Mouse (Mus musculus) ovary, postnatal 14 days (tissue): ENCODE measurements around the gene Ypel1.

Source experiments
- DNase-seq: peaks from one replicate; pipeline ENCODE4 v3.0.0; 2022; ENCODE audit warnings: low spot score

The Ypel1 gene

GRCm38 (mm10) chr16:17086669-17087193 lies 17.2 kb downstream of the Ypel1 start:
- DNase-seq = no peak

- DNase-seq = no peak
These were observed 18.9 kb downstream of the Ypel1 start for GRCm38 (mm10) chr16:17088346-17088745.

DNA sequence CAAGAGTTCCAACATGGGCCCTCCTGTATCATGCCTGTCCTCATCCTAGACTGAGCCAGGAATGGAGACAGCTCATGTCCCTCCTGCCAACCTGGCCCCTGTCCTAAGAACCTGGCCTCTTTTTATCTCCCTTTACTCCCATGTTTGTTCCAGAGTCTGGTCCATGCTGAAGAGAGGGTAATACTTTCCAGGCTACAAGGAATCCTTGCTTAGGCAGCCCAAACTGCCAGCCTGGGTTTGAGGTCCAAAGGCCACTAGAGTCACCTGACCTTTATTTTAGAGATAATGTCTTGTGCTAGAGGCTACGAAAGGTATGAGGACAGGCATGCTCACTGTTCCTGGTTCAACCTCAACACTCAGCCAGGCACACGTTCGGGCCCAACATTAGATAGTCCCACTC lies 27.4 kb downstream of the Ypel1 start:
- DNase-seq = no peak

DNA sequence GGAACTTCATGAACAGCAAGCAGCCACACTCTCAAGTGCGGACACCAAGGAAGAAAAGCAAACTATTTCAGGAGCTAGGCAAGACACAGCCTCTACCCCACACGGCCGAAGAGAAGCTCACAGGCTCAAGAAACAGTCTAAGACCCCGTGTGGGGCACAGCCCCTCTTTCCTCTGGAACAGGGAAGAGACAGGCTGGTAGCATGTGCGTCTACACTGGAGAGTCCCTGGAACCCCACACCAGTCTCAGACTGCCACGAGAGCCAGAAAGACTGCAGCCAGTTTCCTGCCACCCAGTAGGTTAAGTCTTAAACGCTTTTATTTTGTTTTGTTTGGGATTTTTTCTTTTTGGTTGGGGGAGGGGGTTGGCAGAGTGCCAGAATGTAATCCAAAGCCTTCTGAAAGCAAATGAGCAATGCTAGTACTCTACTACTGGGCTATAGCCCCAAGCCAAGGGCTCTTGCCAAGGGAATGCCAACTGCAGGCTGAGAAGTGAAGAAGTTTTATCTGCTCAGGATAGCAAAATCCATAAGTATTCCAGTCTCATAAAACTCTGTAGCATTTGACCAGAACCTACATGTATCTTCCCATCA lies 33.2 kb downstream of the Ypel1 start:
- no peak for DNase-seq

DNA sequence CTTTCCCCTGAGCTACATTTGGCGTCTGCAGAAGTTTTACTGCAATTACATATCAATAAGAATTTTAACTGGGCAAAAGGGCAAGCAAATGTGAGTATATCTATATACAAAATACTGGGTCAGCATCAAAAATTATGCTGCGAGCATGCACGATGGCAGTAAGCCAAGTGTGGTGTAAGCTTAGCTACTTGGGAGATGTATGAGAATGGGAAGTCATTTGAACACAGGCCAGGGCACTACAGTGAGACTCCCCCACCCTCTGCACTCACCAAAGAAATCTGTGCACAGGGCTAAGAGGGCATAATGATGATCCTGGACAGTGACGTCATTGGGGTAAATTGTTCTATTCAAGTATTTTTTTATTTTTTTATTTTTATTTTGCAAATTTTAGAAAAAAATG lies 35.1 kb downstream of the Ypel1 start:
- no peak for DNase-seq

DNA sequence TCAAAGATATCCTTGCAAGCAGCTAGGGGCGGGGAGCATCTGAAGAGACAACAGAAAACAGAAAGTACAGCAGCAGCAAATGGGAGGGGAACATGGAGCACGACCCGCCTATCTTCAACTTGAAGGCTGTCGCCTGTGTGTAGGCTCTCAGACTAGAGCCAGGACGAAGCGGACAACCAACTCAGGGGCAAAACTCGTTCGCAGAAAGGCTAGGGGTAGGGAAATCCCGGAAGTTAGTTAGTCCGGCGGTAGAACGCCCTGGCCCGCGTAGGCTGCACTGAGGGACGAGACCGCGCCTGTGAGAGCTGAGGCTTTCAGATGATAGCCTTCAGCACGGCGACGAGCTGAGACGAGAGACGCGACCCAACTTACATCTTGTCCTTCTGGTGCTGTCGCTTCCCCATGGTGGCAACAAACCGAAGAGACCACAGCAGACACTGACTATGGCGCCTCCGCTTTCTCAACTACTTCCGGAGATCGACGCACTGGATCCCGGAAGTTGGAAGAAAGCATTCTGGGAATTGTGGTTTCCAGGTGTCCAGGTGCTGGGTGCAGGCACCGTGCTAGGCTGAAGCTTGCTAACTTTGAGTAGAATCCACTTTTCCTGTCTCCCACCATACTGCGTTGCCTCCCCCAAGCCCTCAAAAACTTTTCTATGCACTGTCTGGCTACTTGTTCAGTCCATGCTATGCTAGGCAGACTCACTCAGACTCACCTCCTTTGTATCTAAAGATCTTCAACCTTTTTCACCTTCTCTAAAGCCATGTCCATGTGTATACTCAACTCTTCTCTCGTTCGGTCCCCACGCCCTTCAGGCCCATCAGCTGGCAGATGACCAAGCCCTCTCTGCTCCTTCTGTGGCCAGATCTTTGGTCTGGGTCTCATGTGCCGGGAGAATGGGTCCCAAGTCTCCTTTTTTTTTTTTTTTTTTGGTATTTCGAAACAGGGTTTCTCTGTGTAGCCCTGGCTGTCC lies 41.6 kb downstream of the Ypel1 start, which contains the start of gene Ppil2:
Gene Ppil2, minus strand, starts transcription at position 487 of the 973 bp plus-strand sequence.
- DNase-seq = peak; percentile 51

GRCm38 (mm10) chr16:17117309-17117799 lies 47.9 kb downstream of the Ypel1 start:
- no peak for DNase-seq

GRCm38 (mm10) chr16:17121569-17121968 lies 52.1 kb downstream of the Ypel1 start:
- DNase-seq = no peak

DNA sequence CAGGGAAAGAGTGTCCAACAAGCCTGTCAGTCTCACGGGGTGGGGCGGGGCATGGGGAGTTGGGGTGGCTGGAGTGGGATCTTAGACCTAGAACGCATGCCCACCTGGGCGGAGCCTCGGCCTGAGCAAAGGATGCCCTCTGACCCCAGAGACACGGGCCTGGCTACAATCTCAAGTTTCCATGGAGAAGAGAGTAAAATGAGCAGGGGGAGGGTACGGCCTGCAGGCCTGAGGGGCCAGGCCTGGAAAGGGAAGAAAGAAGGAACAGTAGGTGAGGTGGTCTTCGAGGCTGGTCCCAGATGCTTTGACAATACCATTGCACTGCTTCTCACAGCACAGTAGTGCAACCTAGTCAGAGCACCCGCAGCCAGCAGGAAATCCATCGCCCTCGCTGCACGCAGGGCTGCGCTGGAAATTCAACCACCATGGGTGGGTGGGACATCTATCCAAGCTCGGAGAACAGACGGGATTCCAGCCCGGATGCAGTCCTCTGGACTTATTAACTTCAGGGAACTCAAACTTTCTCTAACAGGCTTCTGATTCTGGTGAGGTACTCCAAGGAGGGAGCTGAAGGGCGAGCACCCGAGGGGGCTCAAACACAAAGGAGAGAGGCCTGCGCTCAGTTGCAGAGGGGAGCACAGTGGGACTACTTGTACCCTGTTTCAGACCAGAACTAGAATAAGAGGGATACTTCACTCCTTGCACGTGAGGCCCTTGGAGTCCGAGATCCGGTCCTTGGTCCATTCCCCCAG lies 54.8 kb downstream of the Ypel1 start:
- DNase-seq = no peak

GRCm38 (mm10) chr16:17124871-17125520 lies 55.5 kb downstream of the Ypel1 start, which contains the start of gene 2610318N02Rik:
Gene 2610318N02Rik (minus strand): TSS chr16:17125167.
- peak; percentile 70 for DNase-seq

- no peak for DNase-seq
These were observed 57.8 kb downstream of the Ypel1 start for GRCm38 (mm10) chr16:17127292-17127691.

GRCm38 (mm10) chr16:17131191-17132088 lies 61.9 kb downstream of the Ypel1 start:
- DNase-seq = no peak

DNA sequence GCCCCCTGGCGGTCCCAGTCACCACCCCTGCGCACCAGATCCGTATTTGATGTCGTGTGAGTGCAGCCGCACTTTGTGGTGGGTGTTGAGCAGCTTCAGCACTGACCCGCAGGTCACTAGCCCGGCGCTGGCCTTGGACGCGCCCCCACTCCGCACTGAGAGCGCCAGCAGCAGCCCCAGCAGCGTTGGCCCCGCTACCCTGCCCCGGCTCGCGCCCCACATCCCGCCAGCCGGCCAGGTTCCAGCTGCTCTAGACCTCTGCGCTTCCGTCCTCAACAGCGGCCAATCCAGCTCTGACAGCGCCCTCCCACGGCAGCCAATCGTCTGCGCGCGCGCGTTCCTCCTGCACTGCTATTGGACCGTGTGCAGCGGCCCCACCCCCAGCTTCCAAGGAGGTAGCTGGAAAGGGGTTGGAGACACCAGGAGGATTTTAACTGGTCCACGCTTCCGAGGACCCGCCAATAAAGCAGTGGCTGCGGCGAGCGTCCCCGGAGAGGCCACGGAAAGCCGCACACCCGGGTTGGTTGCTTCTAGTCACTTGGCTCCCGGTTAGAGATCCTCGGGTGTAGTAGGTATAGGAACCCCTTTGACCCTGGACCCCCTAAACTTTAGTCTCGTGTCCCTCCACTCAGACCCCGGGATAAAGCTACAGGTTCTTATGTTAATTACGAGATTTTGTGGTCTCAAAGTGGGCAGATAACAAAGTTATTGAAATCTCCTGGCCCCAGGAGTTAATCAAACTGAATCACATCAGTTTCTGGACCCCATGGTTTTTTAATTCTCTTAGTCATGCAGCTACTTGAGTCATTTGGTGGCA lies 62.8 kb downstream of the Ypel1 start, which contains the start of gene Sdf2l1:
Gene Sdf2l1, minus strand, starts transcription at position 295 of the 817 bp plus-strand sequence.
- DNase-seq = peak; percentile 88

- DNase-seq = no peak
These were observed 63.4 kb downstream of the Ypel1 start for GRCm38 (mm10) chr16:17132906-17133200.
